Mouse (Mus musculus): ENCODE results near the gene Olfr554.
"Not testable (repeated sequence)": the region's sequence is repeated elsewhere in the genome, so short reads cannot be mapped to it uniquely, and the experiment has no call there.

Gene Olfr554

DNA sequence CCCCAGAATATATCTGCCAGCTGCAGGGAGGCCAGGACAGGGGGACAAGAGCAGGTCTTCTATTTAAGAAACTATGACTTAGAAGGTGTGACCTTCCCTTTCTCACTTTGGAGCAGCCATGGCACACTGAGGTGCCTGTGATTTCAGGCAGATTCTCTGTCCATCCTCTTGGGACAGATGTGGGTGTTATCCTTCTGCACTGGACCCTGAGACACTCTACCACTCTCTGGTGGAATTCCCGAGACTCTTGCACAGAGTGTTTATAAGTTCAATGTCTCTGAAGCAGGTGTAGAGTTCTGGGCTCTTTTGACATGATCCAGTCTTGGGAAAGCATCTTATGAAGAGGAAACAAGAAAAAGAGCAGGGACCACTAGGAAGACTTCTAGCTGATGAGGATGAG, at the start of gene Olfr554:
Olfr554 (plus strand) TSS at position 301 of the 400 bp plus-strand sequence.
- no peak for DNase-seq (ENCODE audit: low spot score)

DNA sequence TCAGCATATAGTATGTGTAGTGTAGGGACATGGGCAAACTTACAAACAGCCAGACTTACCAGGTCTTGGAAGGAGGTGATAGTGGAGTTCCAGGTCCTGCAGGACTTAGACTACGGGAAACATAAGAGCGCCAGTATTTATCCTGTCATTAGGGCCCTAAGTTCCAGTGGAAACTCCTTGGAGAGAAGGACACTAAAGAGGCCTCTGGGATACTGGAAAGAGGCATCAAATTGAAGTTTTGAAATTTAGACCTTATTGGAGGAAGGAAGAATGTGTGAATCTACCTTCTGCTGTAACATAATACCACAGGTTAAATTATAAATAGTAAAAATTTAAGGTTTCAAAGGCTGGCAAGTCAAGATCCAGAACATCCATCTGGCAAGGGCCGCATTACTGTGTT, 46.4 kb upstream of the Olfr554 start, which contains the start of gene Olfr551:
Olfr551 (minus strand) TSS at position 101 of the 400 bp plus-strand sequence.
- no peak for DNase-seq (ENCODE audit: low spot score)

DNA sequence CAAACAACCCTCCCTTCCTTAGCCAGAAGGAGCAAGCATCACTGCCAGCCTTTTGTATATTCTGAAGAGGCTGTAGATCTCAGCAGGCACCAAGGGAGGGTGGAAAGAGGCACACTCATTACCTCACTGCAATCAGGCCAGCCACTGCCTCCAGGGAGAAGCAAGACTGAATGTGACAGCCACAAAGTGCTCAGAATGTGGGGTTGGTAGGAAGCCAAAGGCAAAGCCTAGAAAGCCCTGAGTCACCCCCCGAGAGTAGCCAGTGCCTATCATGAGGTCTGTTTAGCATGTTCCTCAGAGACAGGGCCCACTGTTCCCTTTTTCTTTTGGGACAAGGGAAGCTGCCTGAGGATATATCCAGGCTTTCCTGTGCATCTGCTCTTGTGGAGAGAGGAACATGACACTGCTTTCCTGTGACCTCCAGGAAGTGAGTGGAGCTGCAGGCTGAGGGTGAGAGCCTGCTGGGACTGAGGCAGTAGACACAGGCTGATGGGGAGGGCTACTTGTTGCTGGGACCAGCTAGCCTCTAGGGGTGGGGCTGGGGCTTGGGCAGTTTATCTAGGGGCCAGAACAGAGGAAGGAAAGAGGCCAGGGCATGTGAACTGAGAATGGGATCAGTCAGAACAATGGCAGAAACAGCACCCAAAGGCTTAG, 40.7 kb upstream of the Olfr554 start, which contains the start of gene Olfr552:
Olfr552 (plus strand) TSS at position 393 of the 654 bp plus-strand sequence.
- DNase-seq (ENCODE audit: low spot score) = no peak

DNA sequence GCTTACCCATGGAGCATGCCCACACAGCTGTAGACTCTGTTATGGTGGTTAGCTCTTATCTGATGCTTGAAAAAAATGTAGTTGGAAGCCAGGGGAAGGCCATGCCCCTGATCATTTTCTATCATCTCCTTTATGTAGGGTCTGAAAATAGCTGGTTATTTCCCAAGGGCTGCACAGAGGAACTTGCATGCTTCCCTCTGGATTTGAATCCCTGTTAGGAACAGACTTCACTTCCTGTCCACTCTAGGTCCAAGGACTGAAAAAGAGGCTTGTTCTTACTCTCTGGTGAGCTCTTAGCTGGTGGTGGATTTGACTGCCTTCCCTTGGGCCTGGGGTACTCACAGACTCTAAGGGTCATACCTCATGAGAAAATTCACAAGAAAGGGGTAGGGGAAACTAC, 20.1 kb upstream of the Olfr554 start, which contains the start of gene Olfr553:
Olfr553 (minus strand) TSS at position 101 of the 400 bp plus-strand sequence.
- DNase-seq (ENCODE audit: low spot score) = no peak

DNA sequence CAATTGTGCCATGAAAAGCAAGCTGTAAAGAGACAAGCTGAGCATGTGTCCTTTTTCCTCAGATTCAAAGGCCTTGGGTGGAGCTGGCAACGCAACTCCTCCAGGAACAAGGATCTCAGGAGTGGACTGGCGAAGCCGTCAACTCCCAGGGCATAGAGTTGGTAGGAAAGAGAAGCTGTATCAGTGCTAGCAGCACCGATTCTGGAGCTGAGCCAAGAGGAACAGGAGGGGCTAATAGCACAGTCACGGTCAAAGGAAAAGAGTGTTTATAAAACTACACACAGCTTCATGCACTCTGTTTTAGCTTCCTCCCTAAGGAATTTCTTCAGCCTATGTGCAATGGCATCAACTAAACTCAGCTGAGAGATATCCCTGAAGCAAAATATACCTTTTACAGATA, 18.6 kb upstream of the Olfr554 start:
- DNase-seq (ENCODE audit: low spot score) = no peak

DNA sequence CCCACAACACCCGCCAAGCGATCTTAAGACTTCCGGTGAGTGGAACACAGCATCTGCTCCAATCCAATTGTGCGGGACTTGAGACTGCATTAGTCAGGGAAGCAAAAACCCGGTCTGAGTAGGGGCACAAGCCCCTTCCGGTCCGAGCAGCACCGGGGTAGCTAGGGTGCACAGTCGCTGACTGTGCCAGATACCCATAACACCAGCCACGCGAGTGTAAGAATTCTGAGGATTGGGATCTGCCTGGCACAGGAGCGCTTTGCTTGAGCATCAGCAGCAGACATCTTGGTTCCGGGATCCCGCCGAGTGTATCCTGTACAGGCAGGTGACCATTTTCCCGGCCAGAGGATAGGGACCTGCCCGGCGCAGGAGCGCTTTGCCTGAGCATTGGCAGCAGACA, 17.9 kb upstream of the Olfr554 start:
- not testable (repeated sequence) for DNase-seq (ENCODE audit: low spot score)

DNA sequence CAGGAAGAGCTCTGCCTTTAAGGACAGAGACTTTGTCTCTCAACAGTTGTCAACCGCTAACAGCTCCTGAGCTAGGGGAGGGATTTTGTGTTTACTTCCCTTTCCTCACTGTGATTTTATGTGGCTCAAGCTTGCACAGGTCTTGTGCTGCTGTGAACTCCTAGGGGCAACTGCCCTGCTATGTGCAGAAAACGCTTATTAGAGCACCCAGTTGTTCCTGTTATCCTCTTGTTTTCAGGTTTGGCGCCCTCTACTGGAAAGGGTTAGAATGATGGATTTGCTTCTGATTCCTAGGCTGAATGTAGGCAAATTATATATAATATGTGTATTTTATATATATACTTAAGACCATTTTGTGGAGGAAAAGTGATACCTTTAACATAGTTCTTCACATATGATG, 1.6 kb upstream of the Olfr554 start:
- DNase-seq (ENCODE audit: low spot score) = no peak

DNA sequence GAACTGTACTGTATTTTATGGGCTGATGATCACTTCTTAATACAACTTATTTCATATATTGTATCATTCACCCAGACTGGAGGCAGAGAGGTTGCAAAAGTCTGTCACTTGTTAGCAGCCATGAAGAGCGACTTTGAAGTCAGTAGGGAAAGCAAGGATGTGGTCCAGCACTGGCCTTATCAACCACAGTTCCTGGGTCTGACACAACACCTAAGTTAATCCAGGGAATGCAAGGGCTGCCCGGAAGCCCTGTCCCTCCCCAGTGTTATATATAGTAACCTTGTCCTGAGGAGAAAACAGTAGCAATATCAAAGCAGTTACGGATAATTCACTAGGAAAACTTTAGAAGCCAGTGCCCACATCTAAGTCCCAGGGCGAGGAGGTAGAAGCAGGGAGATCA, 6.7 kb downstream of the Olfr554 start:
- DNase-seq (ENCODE audit: low spot score) = not testable (repeated sequence)

DNA sequence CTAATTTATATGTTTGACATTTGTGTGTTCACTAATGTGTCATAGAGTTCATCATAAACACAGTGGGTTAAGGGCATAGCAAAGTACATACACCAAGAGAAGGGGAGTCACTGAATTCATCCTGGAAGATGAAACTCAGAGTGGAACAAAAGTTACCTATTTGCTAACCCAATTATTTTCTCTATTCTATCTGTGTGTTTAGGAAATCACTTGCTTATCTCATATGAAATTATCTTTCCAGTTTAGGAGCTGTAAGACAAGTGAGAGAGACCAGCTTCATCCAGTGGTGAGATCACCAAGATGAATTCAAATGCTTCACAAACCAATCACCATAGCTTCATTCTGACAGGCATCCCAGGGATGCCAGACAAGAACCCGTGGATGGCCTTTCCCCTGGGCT, 20.3 kb downstream of the Olfr554 start, which contains the start of gene Olfr555:
Olfr555 (plus strand) TSS at position 301 of the 400 bp plus-strand sequence.
- no peak for DNase-seq (ENCODE audit: low spot score)

DNA sequence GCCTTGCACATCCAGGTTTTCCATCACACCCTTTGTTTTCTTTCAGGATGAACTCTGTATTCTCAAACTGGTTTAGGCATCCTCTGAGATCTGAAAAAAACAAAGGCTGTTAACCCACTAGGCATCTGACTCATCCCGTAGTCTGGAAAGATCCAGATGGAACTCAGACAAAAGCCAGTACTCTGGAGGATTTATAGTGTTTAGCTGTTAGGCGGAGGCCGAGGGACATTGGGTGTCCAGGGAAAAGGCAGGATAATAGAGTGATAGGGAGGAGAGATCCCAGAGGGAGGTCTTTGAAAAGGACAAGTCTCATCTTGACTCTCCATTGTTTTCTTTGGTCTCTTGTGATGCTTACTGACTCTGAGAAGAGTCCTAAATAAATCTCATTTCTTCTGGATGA, 26.4 kb downstream of the Olfr554 start, which contains the start of gene Olfr556:
Olfr556 (plus strand) TSS at position 301 of the 400 bp plus-strand sequence.
- DNase-seq (ENCODE audit: low spot score) = no peak

DNA sequence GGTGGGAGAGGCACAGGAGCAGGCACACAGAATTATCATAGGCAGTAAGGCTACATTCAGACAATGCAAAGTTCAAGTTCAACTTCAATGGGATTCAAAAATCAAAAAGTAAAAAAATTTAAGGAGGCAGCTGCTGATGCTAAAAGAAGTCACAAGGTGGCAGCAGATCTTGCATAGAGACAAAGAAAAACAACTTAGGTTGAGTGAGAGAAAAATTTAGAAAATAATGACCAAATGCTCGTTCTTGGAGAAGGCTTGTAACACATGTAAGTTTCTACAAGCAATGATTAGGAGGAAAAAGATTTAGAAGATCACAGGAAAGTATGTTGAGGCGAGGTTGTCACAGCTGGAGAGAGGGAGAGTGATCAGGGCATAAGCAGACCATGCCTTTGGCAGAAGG, 27.1 kb downstream of the Olfr554 start:
- DNase-seq (ENCODE audit: low spot score) = no peak

DNA sequence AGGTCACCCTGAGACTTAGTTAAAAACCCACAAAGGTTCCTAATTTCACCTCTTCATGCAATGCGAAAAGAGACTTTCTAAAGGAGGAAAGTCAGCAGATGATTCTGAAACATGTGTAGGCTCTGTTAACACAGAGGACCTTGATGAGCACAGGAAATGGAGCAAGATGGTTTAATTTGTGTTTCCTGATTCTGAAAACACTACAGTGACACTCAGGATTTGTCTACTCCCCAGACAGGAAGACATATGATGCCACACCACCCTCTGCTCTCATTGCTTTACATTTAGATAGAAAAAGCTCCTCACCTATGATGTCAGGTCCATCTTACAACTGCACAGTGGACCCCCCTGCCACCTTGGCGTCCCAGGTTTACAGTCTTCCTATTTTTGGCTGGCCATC, 38.0 kb downstream of the Olfr554 start:
- DNase-seq (ENCODE audit: low spot score) = no peak

DNA sequence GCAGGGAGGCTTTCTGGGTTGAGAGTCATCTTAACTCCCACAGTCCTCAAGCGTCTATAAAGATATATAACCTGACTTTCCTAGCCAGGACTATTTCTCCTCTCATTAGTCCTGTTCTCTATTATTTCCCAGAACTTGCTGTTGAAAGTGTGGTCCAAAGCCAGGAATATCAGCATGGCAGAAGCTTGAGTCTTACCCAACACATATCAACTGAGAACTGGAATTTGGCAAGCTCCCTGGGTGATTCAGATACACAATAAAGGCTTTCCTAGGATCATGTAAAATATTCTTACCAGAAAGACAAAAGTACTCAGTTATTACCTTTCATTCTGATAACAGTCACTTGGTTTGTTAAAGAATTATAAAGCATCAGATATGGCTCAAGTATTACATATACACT, 43.7 kb downstream of the Olfr554 start:
- no peak for DNase-seq (ENCODE audit: low spot score)

DNA sequence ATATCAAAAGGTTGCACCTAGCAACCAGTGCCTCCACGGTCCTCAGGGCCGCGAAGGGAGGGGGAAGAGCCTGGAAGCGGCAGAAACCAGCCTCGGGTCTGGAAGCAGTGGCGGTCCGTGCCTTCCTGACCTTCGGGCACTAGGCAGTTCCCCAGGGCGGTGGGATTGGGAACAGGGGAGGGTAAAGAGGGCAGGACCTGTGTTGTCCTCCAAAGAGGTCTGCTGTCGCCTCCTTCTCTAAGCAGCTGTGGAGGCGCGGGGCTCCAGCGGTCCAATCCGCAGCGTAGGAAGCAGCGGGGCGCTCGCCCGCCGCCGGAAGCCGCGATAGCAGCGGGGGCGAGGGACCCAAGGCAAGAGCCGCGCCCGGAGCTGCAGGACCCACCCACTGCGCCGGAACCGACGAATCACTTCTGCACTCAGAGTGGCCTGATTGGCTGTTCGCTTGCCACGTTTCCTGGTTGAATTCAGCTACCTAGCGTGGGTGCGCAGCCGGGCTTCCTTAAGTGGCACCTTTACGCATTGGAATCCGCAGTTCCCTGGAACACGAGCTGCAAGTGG, 48.8 kb downstream of the Olfr554 start, which contains the start of gene Trim68:
Trim68 (minus strand) TSS at position 384 of the 558 bp plus-strand sequence.
- peak; percentile 92 for DNase-seq (ENCODE audit: low spot score)

All from testis, postnatal 14 days (tissue).